Mouse (Mus musculus): ENCODE results near the gene Wdr26.

Wdr26 gene

GRCm38 (mm10) chr1:181188925-181189324, 22.9 kb downstream of the Wdr26 start:
- no peak for DNase-seq (ENCODE audit: extremely low read depth, insufficient read length, low spot score)

GRCm38 (mm10) chr1:181170210-181170609, 41.6 kb downstream of the Wdr26 start:
- DNase-seq (ENCODE audit: extremely low read depth, insufficient read length, low spot score) = peak; percentile 16

- no peak for DNase-seq (ENCODE audit: extremely low read depth, insufficient read length, low spot score)
Measured at GRCm38 (mm10) chr1:181168377-181168776, 43.4 kb downstream of the Wdr26 start.

GRCm38 (mm10) chr1:181167816-181168215, 44.0 kb downstream of the Wdr26 start:
- no peak for DNase-seq (ENCODE audit: extremely low read depth, insufficient read length, low spot score)

GRCm38 (mm10) chr1:181151541-181151940, 60.3 kb downstream of the Wdr26 start:
- DNase-seq (ENCODE audit: extremely low read depth, insufficient read length, low spot score) = no peak

GRCm38 (mm10) chr1:181150827-181151534, 60.8 kb downstream of the Wdr26 start:
- peak; percentile 79 for DNase-seq (ENCODE audit: extremely low read depth, insufficient read length, low spot score)

GRCm38 (mm10) chr1:181150431-181150826, 61.4 kb downstream of the Wdr26 start:
- no peak for DNase-seq (ENCODE audit: extremely low read depth, insufficient read length, low spot score)

GRCm38 (mm10) chr1:181149373-181150017, 62.3 kb downstream of the Wdr26 start:
- no peak for DNase-seq (ENCODE audit: extremely low read depth, insufficient read length, low spot score)

GRCm38 (mm10) chr1:181148540-181148939, 63.3 kb downstream of the Wdr26 start:
- DNase-seq (ENCODE audit: extremely low read depth, insufficient read length, low spot score) = no peak

GRCm38 (mm10) chr1:181146187-181146586, 65.6 kb downstream of the Wdr26 start:
- no peak for DNase-seq (ENCODE audit: extremely low read depth, insufficient read length, low spot score)

GRCm38 (mm10) chr1:181144966-181145365, 66.8 kb downstream of the Wdr26 start:
- DNase-seq (ENCODE audit: extremely low read depth, insufficient read length, low spot score) = no peak

GRCm38 (mm10) chr1:181143950-181144836, 67.6 kb downstream of the Wdr26 start, which contains the start of the genes Nvl and Cnih4:
Gene Nvl (minus strand): TSS chr1:181144204.
Gene Cnih4 (plus strand): TSS chr1:181144693.
- peak; percentile 94 for DNase-seq (ENCODE audit: extremely low read depth, insufficient read length, low spot score)

GRCm38 (mm10) chr1:181143609-181143949, 68.2 kb downstream of the Wdr26 start:
- DNase-seq (ENCODE audit: extremely low read depth, insufficient read length, low spot score) = no peak

- no peak for DNase-seq (ENCODE audit: extremely low read depth, insufficient read length, low spot score)
Measured at GRCm38 (mm10) chr1:181138730-181139129, 73.1 kb downstream of the Wdr26 start.

GRCm38 (mm10) chr1:181131915-181132314, 79.9 kb downstream of the Wdr26 start:
- DNase-seq (ENCODE audit: extremely low read depth, insufficient read length, low spot score) = no peak

GRCm38 (mm10) chr1:181126766-181127165, 85.0 kb downstream of the Wdr26 start:
- no peak for DNase-seq (ENCODE audit: extremely low read depth, insufficient read length, low spot score)

GRCm38 (mm10) chr1:181125916-181126315, 85.9 kb downstream of the Wdr26 start:
- DNase-seq (ENCODE audit: extremely low read depth, insufficient read length, low spot score) = no peak

- no peak for DNase-seq (ENCODE audit: extremely low read depth, insufficient read length, low spot score)
Measured at GRCm38 (mm10) chr1:181124145-181124544, 87.7 kb downstream of the Wdr26 start.

Measured in 3134 (cell line).